Mouse (Mus musculus) stomach, embryonic 14.5 days (tissue): ENCODE data around the gene Agtpbp1. TPM values are rescaled to one million over a fixed set of nuclear protein-coding genes. Genes with fewer than 3 reads are reported as not detected.

Experiments
- ATAC-seq: fragments of 200-750 bp; cut with Nextera tagmentation; 2 replicates; pipeline ENCODE4 v1.8.0; 2017; ENCODE audit warnings: low read depth, moderate TSS enrichment; ENCODE audit not compliant: insufficient number of reproducible peaks, insufficient read depth, low FRiP score
- H3K27ac ChIP-seq: fragments of 300-500 bp; sonication (generic); 2 replicates; pipeline ENCODE4 v1.5.1; 2014; ENCODE audit warnings: mild to moderate bottlenecking, low read length, moderate library complexity, mixed read lengths
- H3K27me3 ChIP-seq: fragments of 300-500 bp; sonication (generic); 2 replicates; pipeline ENCODE4 v1.6.1; 2014; ENCODE audit warnings: low read length, control low read depth, mixed read lengths; ENCODE audit not compliant: control insufficient read depth, insufficient read depth
- H3K36me3 ChIP-seq: fragments of 300-500 bp; sonication (generic); 2 replicates; pipeline ENCODE4 v1.6.1; 2014; ENCODE audit warnings: mild to moderate bottlenecking, control low read depth, low read length, moderate library complexity, mixed read lengths; ENCODE audit not compliant: control insufficient read depth, insufficient read depth
- H3K4me1 ChIP-seq: fragments of 300-500 bp; sonication (generic); 2 replicates; pipeline ENCODE4 v1.6.1; 2014; ENCODE audit warnings: low read length, control low read depth, mixed read lengths; ENCODE audit not compliant: control insufficient read depth, insufficient read depth
- H3K4me2 ChIP-seq: fragments of 300-500 bp; sonication (generic); replicated peaks from 2 replicates; pipeline ENCODE4 v1.6.1; 2014; ENCODE audit warnings: low read depth, low read length, control low read depth
- H3K4me3 ChIP-seq: fragments of 300-500 bp; sonication (generic); 2 replicates; pipeline ENCODE4 v1.5.1; 2014; ENCODE audit warnings: low read depth, low read length, control low read depth
- H3K9ac ChIP-seq: fragments of 300-500 bp; sonication (generic); replicated peaks from 2 replicates; pipeline ENCODE4 v1.6.1; 2014; ENCODE audit warnings: low read depth, mild to moderate bottlenecking, control low read depth, low read length, moderate library complexity, mixed read lengths
- H3K9me3 ChIP-seq: fragments of 300-500 bp; sonication (generic); 2 replicates; pipeline ENCODE4 v1.6.1; 2016; ENCODE audit warnings: low read depth, low read length, control low read depth; ENCODE audit not compliant: control insufficient read depth
- WGBS: fragments of 180-500 bp; shearing (Covaris S2); extraction: QIAGEN DNeasy Blood & Tissue Kit; methylation state at CpG from one replicate; pipeline ENCODE4 v1.1.7; 2014; 5-methylcytosine and 5-hydroxymethylcytosine counted together
- polyA plus RNA-seq: library from polyadenylated mRNA; unstranded; fragments of >200 nt; fragmentation: Nextera tagmentation; extraction: Ambion mirVana; gene quantifications from 2 replicates; pipeline ENCODE4 v1.2.1, GENCODE M21; 2014

The Agtpbp1 gene
- polyA plus RNA-seq, 1 experiment from 2014 or later = 27.6 TPM

DNA sequence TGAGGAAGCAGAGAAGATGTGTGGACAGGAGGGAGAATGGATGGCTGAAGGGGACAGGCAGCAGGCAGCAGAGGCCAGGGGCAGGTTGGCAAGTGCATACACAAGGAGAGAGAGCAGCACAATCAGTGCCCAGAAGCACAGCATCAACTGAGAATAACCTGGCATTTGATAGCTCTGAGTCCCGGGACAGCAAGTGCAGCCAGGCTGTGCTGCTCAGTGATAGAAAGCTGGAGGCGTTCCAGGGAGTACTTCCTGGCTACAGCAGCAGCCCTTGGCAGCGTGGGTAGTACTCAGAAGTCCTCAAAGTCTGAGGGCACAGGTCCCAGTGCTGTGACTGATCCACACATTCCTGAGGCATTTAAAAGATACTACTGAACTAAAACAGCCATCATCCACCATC lies 117.4 kb downstream of the Agtpbp1 start:
- H3K9ac ChIP-seq = no peak overlapping the region
- WGBS = 41% methylated on average over 3 of the region's 3 CpGs
- H3K4me3 ChIP-seq = no peak overlapping the region
- H3K27me3 ChIP-seq = no peaks in the 10 kb centered on the region
- H3K36me3 ChIP-seq = peaks cover 4% of the 10 kb centered on the region; the same call in 1 of the 2 replicates
- no peak for ATAC-seq
- no peak overlapping the region for H3K4me2 ChIP-seq
- 0 out of 2 replicates have a peak, but pooled peaks cover 3% of the 10 kb centered on the region for H3K4me1 ChIP-seq
- H3K9me3 ChIP-seq = no peaks in the 10 kb centered on the region
- H3K27ac ChIP-seq = no peak overlapping the region

DNA sequence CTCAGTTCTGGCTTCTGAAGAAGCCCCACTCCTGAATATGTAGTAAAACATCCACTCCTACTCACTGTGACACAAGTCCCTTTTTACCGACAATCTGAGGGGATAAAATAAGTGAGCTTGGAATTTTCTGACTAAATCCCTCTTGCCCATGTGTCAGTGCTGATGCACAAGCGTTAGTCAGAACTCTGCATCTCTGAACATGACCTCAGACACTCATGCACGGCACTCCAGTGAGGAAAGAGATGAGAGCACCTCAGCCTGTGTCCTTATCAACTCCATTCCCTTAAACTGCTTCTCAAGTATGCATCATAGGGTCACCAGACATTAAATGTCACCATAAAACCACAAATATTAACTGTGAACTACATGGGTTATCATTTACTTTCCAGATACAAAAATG lies 124.1 kb downstream of the Agtpbp1 start:
- no peak overlapping the region for H3K9ac ChIP-seq
- no peaks in the 10 kb centered on the region for H3K27me3 ChIP-seq
- H3K36me3 ChIP-seq = peaks cover 8% of the 10 kb centered on the region; the same call in 1 of the 2 replicates
- H3K9me3 ChIP-seq = no peaks in the 10 kb centered on the region
- 85% methylated on average over 3 of the region's 3 CpGs for WGBS
- H3K4me3 ChIP-seq = no peak overlapping the region
- no peaks in the 10 kb centered on the region for H3K4me1 ChIP-seq
- H3K27ac ChIP-seq = no peak overlapping the region
- no peak for ATAC-seq
- H3K4me2 ChIP-seq = no peak overlapping the region

DNA sequence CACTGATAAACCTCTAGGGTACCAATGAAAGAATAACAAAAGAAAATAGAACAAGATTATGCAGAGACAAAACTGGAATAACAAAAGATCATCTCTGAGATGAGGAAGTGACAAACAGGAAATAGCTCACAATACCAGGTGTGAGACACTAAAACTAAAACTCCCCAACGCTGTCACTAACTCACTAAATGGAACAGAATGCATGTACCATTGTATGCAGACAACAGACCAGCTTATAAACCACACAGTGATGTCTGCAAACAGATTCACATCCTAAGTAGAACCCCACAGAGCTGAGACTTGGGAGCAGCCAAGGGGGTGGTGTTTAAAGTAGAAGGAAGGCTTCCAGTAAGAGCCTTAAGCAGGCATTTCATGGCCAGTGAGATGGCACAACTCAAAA lies 128.8 kb downstream of the Agtpbp1 start:
- Histone ChIP-seq H3K9me3 (no peaks in the 10 kb centered on the region), H3K9ac (no peak overlapping the region), H3K27ac (no peak overlapping the region), H3K4me1 (peaks cover 12% of the 10 kb centered on the region), H3K36me3 (no peaks in the 10 kb centered on the region; the same call in 1 of the 2 replicates), H3K4me2 (no peak overlapping the region), H3K4me3 (no peak overlapping the region), H3K27me3 (no peaks in the 10 kb centered on the region)
- WGBS = 94% methylated on average over 1 of the region's 1 CpGs
- ATAC-seq = no peak

DNA sequence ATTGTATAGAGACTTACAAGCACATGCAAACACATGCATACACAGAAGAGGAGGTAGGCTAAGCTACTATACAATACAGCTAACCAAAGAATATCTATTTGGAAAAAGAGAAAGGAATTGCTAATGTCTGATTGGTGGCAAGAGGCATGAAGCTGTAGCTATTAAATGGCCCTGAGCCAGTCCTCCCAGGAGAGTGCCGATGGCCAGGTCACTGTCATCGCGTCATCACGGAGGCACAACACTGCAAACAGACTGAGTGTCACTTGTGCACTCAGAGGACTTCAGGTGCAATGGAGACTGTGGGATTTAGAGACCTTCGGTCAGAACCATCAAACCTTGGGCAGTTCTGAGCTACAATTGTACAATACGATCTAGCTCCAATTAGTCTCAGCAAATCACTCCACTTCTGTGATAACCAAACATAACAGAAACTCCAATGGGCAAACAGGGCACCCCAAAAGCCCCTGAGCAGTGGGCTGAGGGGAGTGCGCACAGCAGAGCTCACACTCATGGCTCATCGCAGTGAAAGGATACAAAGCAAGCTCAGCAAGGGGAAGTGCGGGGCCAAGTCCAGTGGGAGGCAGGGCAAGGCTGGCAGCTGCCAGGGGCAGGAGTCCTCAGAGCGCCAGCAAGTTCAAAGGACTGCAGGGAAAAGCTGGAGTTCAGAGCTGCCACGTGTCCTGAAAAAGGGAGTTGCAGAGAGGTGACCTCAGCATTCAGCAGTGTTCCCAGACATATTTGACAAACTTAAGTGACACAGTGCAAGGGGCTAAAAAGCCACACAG lies 130.8 kb downstream of the Agtpbp1 start:
- ATAC-seq = no peak
- H3K4me3 ChIP-seq = no peak overlapping the region
- H3K27ac ChIP-seq = no peak overlapping the region
- H3K9ac ChIP-seq = no peak overlapping the region
- H3K27me3 ChIP-seq = no peaks in the 10 kb centered on the region
- WGBS = 81% methylated on average over 11 of the region's 11 CpGs
- H3K4me2 ChIP-seq = no peak overlapping the region
- H3K4me1 ChIP-seq = peaks cover 12% of the 10 kb centered on the region
- H3K36me3 ChIP-seq = no peaks in the 10 kb centered on the region; the same call in 1 of the 2 replicates
- H3K9me3 ChIP-seq = no peaks in the 10 kb centered on the region

GRCm38 (mm10) chr13:59453582-59453981 lies 131.4 kb downstream of the Agtpbp1 start:
- ATAC-seq = no peak
- H3K4me2 ChIP-seq = no peak overlapping the region
- H3K27ac ChIP-seq = no peak overlapping the region
- H3K4me3 ChIP-seq = no peak overlapping the region
- H3K27me3 ChIP-seq = no peaks in the 10 kb centered on the region
- H3K36me3 ChIP-seq = no peaks in the 10 kb centered on the region; the same call in 1 of the 2 replicates
- WGBS = 49% methylated on average over 6 of the region's 6 CpGs
- no peaks in the 10 kb centered on the region for H3K9me3 ChIP-seq
- H3K4me1 ChIP-seq = peaks cover 12% of the 10 kb centered on the region
- H3K9ac ChIP-seq = no peak overlapping the region

GRCm38 (mm10) chr13:59453045-59453444 lies 132.0 kb downstream of the Agtpbp1 start:
- Histone ChIP-seq H3K27me3 (no peaks in the 10 kb centered on the region), H3K4me3 (no peak overlapping the region), H3K9ac (no peak overlapping the region), H3K9me3 (no peaks in the 10 kb centered on the region), H3K4me1 (peaks cover 12% of the 10 kb centered on the region), H3K27ac (no peak overlapping the region; the same call in 1 of the 2 replicates), H3K4me2 (no peak overlapping the region), H3K36me3 (no peaks in the 10 kb centered on the region; the same call in 1 of the 2 replicates)
- ATAC-seq = no peak
- 51% methylated on average over 2 of the region's 2 CpGs for WGBS

DNA sequence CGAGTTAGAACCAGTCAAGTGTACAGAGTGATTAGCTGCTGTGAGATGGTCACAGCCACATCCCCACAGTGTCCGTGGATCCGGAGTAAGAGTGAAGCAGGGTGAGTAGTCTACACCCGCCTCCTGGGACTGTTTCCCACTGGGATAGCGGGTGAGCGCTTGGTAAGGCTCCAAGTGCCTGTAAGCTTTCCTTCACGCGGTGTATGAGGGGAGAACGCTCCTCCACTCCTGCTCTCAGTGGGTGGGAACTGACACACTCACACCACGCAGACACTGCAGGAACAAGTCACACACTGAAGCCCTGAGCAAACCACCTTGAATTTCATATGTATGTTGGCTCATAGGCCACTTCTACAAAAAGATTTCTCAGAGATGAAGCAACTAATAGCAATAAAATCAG lies 134.2 kb downstream of the Agtpbp1 start:
- WGBS = 87% methylated on average over 10 of the region's 10 CpGs
- Histone ChIP-seq H3K4me1 (peaks cover 12% of the 10 kb centered on the region), H3K9ac (no peak overlapping the region), H3K27ac (no peak overlapping the region), H3K4me2 (no peak overlapping the region), H3K36me3 (no peaks in the 10 kb centered on the region; the same call in 1 of the 2 replicates), H3K27me3 (no peaks in the 10 kb centered on the region), H3K4me3 (no peak overlapping the region), H3K9me3 (no peaks in the 10 kb centered on the region)
- no peak for ATAC-seq

GRCm38 (mm10) chr13:59447130-59447529 lies 137.9 kb downstream of the Agtpbp1 start:
- WGBS = 87% methylated on average over 7 of the region's 7 CpGs
- no peak overlapping the region for H3K4me2 ChIP-seq
- no peak for ATAC-seq
- H3K4me1 ChIP-seq = no peaks in the 10 kb centered on the region
- H3K27me3 ChIP-seq = no peaks in the 10 kb centered on the region
- H3K9ac ChIP-seq = no peak overlapping the region
- H3K27ac ChIP-seq = no peak overlapping the region
- H3K9me3 ChIP-seq = no peaks in the 10 kb centered on the region
- no peaks in the 10 kb centered on the region for H3K36me3 ChIP-seq
- H3K4me3 ChIP-seq = no peak overlapping the region
